Mouse (Mus musculus) hindbrain, embryonic 12.5 days (tissue): ENCODE measurements at regions not wholly inside any gene's neighbourhood (a gene's known extent, or its start where the extent isn't known, plus 50 kb on each side); places are given as distances from the start of the nearest gene placed in this dataset.

ENCODE experiments used
- ATAC-seq: fragments of 200-750 bp; cut with Nextera tagmentation; 2 replicates; pipeline ENCODE4 v1.8.0; 2017; ENCODE audit warnings: moderate TSS enrichment; ENCODE audit not compliant: low FRiP score
- H3K27ac ChIP-seq: fragments of 300-500 bp; sonication (generic); 2 replicates; pipeline ENCODE4 v1.5.1; 2016; ENCODE audit warnings: mild to moderate bottlenecking
- H3K27me3 ChIP-seq: fragments of 300-500 bp; sonication (generic); 2 replicates; pipeline ENCODE4 v1.6.1; 2016; ENCODE audit warnings: mild to moderate bottlenecking
- H3K36me3 ChIP-seq: fragments of 300-500 bp; sonication (generic); 2 replicates; pipeline ENCODE4 v1.6.1; 2016; ENCODE audit warnings: mild to moderate bottlenecking
- H3K4me1 ChIP-seq: fragments of 300-500 bp; sonication (generic); 2 replicates; pipeline ENCODE4 v1.6.1; 2016
- H3K4me2 ChIP-seq: fragments of 300-500 bp; sonication (generic); replicated peaks from 2 replicates; pipeline ENCODE4 v1.6.1; 2016; ENCODE audit warnings: mild to moderate bottlenecking
- H3K4me3 ChIP-seq: fragments of 300-500 bp; sonication (generic); 2 replicates; pipeline ENCODE4 v1.5.1; 2016; ENCODE audit warnings: mild to moderate bottlenecking
- H3K9ac ChIP-seq: fragments of 300-500 bp; sonication (generic); 2 replicates; pipeline ENCODE4 v1.6.1; 2016; ENCODE audit warnings: mild to moderate bottlenecking, moderate library complexity
- H3K9me3 ChIP-seq: fragments of 300-500 bp; sonication (generic); replicated peaks from 2 replicates; pipeline ENCODE4 v1.6.1; 2016; ENCODE audit warnings: mild to moderate bottlenecking
- WGBS: fragments of 180-500 bp; shearing (Covaris S2); methylation state at CpG from one replicate; pipeline ENCODE4 v1.1.7; 2016; 5-methylcytosine and 5-hydroxymethylcytosine counted together

DNA sequence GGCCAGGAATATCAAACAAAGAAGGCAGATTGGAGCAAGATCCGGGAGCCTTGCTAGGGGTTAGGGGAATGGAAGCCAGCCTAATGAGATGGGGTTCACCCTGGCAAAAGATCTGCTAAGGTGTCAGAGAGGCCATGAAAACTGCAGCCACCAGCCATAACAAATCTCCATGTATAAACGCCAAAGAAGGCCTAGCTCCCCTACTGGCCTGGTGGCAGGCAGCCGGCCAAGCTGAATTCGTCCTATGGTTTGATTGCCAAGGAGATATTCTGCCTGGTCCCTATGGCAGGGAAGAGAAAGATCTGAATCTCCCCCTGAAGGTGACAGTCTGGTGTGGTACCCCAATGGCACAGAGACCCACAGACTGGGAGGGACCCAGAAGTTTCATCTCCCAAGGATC lies 104.8 kb upstream of the E030018B13Rik start:
- H3K4me3 ChIP-seq: no peak overlapping the region
- WGBS: 92% methylated on average over 4 of the region's 4 CpGs
- H3K4me2 ChIP-seq: no peak overlapping the region
- H3K27me3 ChIP-seq: no peaks in the 10 kb centered on the region
- no peak overlapping the region for H3K9ac ChIP-seq
- H3K36me3 ChIP-seq: no peaks in the 10 kb centered on the region
- no peaks in the 10 kb centered on the region for H3K9me3 ChIP-seq
- H3K27ac ChIP-seq: no peak overlapping the region
- no peaks in the 10 kb centered on the region for H3K4me1 ChIP-seq
- no peak for ATAC-seq

DNA sequence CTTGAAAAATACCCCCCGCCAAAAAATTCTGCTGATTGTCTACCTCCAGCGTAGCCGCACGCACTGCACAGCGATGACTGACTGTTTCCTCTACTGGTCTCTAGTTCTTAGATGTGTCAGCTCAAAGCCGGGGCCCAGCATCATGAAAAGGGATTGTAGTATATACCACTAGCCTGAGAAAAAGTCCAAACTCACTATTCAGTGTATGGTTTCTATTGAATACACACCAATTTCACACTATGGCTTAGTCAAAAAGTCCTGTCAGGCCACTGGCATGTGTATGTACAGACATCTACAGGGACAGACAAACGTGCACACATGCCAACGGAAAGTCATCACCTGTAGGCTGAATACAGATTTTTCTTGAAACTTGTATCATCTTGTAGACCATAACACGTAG lies 101.1 kb upstream of the E030018B13Rik start:
- Histone ChIP-seq H3K4me2 (no peak overlapping the region), H3K27ac (no peak overlapping the region), H3K9ac (no peak overlapping the region), H3K4me3 (no peak overlapping the region), H3K27me3 (no peaks in the 10 kb centered on the region), H3K4me1 (no peaks in the 10 kb centered on the region), H3K9me3 (no peaks in the 10 kb centered on the region), H3K36me3 (no peaks in the 10 kb centered on the region)
- 93% methylated on average over 9 of the region's 9 CpGs for WGBS
- no peak for ATAC-seq

DNA sequence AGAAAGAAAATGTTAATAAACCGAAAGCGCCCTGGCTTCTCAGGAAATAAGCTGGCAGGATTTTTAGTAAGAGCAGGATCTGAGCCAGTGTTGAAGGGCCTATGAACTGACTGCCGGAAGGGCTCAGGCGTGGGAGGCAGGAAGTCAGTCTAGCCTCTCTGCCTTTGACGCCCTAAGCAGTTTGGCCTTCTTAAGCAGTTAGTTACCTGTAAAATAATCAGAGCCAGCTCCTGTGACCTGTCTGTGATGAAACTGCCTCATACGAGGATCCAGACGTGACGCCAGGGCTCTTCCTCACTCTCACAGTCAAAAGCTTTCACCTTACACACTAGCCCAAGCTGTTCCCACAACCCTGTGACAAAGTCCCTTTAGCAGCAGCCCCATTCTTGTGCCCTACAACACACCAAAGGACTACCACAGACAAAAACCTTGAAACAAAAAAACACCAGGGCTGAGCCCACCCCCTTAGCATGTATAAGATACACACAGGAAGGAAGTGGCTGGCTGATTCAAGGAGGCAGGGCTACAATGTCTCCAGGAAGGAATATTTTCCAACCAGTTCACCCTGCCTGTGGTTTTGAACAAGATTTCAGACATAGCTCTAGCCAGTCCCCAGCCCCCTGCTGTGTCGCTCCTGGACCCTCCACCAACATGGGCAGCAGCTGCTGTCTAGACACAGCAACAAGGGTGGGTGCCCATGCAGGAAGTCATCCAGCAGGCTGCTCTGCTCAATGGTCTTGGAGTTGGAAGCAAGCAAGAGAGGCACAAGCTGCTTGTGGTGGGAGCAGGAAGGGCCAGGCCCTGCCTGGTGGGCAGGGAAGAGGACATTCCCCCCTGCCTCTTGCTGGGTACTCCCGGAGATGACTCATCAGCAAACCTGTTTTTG lies 100.4 kb upstream of the E030018B13Rik start:
- H3K4me2 ChIP-seq: no peak overlapping the region
- ATAC-seq: no peak
- H3K4me1 ChIP-seq: no peaks in the 10 kb centered on the region
- H3K27me3 ChIP-seq: no peaks in the 10 kb centered on the region
- H3K4me3 ChIP-seq: no peak overlapping the region
- WGBS: 86% methylated on average over 10 of the region's 10 CpGs
- peak overlapping the region; percentile 23; the same call in 1 of the 2 replicates for H3K27ac ChIP-seq
- no peaks in the 10 kb centered on the region for H3K9me3 ChIP-seq
- H3K36me3 ChIP-seq: no peaks in the 10 kb centered on the region
- H3K9ac ChIP-seq: no peak overlapping the region

DNA sequence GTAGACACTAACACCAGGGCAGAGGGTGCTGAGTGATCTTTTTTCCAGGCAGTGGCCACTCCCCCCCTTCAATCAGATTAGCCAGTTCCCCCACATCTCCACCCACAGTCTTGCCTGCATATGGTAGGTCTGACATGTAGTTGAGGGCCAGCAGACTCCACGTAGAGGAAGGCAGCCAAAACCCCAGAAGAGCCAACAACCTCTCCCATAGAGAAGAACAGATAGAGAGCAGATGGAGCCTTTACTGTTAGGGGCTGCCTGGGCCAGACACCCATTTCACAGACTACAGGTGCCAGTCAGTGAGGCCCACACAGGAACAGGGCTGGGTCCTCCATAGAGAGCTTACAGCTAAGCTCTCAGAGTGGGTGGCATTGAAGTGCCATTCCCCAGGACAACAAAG lies 99.2 kb upstream of the E030018B13Rik start:
- Histone ChIP-seq H3K9ac (no peak overlapping the region), H3K27me3 (no peaks in the 10 kb centered on the region), H3K4me2 (no peak overlapping the region), H3K9me3 (no peaks in the 10 kb centered on the region), H3K36me3 (no peaks in the 10 kb centered on the region), H3K27ac (no peak overlapping the region), H3K4me1 (no peaks in the 10 kb centered on the region), H3K4me3 (no peak overlapping the region)
- ATAC-seq: no peak
- WGBS: 88% methylated on average over 1 of the region's 1 CpGs

DNA sequence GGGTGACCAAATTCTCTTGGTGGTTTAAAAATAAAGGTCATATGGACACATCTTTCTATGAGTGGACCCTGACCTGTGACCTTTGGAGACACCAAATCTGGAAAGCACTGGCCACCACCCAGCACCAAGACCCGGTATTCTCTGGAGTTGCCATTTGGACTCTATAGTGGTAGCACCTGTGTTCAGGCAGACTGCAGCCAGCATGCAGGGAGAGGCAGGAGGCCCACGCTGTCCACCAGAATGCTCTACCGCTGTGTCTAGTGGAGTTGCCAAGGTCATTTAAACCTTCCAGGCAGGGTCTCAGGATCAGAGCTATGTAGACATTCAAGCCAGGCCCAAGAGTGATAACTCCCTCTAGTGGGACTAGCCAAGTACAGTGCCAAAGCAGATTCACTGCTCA lies 98.6 kb upstream of the E030018B13Rik start:
- no peaks in the 10 kb centered on the region for H3K36me3 ChIP-seq
- no peak overlapping the region for H3K9ac ChIP-seq
- H3K9me3 ChIP-seq: no peaks in the 10 kb centered on the region
- no peaks in the 10 kb centered on the region for H3K27me3 ChIP-seq
- ATAC-seq: no peak
- H3K4me1 ChIP-seq: no peaks in the 10 kb centered on the region
- no peak overlapping the region for H3K27ac ChIP-seq
- no peak overlapping the region for H3K4me2 ChIP-seq
- WGBS: 88% methylated on average over 3 of the region's 3 CpGs
- no peak overlapping the region for H3K4me3 ChIP-seq

DNA sequence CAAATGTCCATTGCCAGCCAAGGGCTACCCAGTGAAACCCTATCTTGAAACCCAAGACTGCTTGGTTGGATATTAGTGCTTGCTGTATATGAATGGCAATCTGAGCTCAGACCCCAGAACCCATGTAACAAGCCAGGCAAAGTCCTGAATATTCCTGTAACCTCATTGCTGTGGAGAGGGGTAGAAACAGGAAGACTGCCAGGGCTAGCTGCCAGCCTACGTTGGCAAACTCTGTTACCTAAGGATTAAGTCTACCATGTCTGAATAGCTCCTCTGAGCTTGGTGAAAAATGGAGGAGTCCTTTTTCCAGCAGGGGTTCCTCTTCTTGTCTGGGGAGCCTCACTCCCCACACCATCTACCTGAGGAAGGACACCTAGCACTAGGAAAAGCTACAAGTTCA lies 96.4 kb upstream of the E030018B13Rik start:
- no peaks in the 10 kb centered on the region for H3K36me3 ChIP-seq
- H3K27me3 ChIP-seq: no peaks in the 10 kb centered on the region
- no peaks in the 10 kb centered on the region for H3K9me3 ChIP-seq
- no peak for ATAC-seq
- 69% methylated on average over 1 of the region's 1 CpGs for WGBS
- H3K4me2 ChIP-seq: no peak overlapping the region
- no peak overlapping the region for H3K9ac ChIP-seq
- no peak overlapping the region for H3K27ac ChIP-seq
- no peaks in the 10 kb centered on the region for H3K4me1 ChIP-seq
- H3K4me3 ChIP-seq: no peak overlapping the region

DNA sequence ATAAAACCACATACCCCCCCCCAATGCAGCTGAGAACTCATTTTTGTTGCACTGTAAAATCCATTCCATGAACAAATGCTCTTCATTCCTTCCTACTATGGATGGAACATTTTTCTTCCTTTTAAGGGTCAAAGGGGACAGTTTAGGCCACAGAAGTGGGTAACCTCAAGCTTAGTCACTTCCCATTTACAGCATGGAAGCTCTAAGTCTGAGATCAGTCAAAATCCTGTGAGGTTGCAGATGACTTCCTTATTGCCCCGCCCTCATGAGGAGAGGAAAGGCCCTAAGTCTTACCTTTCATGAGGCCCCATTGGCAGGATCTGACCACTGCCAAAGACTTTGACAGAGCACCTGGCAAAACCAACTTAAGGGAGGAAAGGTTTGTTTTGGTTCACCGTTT lies 94.7 kb upstream of the E030018B13Rik start:
- H3K36me3 ChIP-seq: no peaks in the 10 kb centered on the region
- WGBS: 84% methylated on average over 2 of the region's 2 CpGs
- H3K4me2 ChIP-seq: no peak overlapping the region

DNA sequence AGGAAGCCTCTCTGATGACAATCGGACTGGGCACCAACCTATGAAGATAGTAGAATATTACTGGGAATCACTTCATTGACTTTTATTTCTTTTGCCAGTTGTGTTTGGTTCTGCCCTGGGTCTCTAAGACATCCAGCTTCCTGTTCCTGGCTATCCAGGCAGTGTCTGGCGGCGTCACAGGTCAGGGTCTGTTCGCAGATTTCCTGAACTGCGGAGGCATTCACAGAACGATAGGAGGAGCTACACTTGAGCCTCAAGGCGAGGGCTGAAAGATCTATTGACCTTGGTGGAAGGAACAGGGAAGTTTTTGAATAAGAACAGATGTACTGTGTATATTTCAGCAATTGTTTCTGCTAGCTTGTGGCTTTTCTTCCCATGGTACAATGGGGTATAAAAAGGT lies 92.6 kb upstream of the E030018B13Rik start:
- 63% methylated on average over 7 of the region's 7 CpGs for WGBS
- Histone ChIP-seq H3K4me1 (no peaks in the 10 kb centered on the region), H3K4me2 (no peak overlapping the region), H3K9ac (no peak overlapping the region), H3K27me3 (no peaks in the 10 kb centered on the region), H3K9me3 (no peaks in the 10 kb centered on the region), H3K36me3 (no peaks in the 10 kb centered on the region), H3K4me3 (no peak overlapping the region), H3K27ac (no peak overlapping the region)
- no peak for ATAC-seq

More for the DNA sequence above, 94.7 kb upstream of the E030018B13Rik start:
- Histone ChIP-seq H3K27me3 (no peaks in the 10 kb centered on the region), H3K4me3 (no peak overlapping the region), H3K9me3 (no peaks in the 10 kb centered on the region), H3K27ac (no peak overlapping the region), H3K4me1 (no peaks in the 10 kb centered on the region), H3K9ac (no peak overlapping the region)
- no peak for ATAC-seq

DNA sequence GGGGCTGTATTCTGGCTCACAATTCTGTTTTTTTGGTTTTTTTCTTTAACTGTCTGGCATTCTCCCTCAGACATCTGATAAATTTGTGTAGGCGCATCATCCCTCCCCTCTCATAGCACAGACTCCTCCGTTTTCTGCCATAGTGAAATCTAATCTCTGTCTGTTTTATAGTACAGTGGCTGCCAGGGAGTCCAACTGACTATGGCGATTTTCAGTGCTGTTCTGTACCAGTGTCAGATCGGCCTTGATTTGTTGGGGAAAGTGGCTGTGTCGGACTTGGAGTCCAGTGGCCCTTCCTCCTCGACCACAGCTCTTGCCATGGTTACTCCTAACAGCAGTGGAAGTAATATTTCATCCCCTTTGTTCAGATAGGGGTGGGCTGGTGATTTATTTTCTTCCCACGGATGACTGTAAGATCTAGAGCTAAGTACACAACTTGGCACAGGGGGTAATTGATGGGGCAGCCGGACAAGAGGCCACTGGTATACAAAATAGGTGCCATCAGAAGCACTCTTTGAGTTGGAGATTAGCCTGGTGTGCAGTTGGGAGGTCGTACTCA lies 87.2 kb upstream of the E030018B13Rik start:
- 86% methylated on average over 9 of the region's 9 CpGs for WGBS

DNA sequence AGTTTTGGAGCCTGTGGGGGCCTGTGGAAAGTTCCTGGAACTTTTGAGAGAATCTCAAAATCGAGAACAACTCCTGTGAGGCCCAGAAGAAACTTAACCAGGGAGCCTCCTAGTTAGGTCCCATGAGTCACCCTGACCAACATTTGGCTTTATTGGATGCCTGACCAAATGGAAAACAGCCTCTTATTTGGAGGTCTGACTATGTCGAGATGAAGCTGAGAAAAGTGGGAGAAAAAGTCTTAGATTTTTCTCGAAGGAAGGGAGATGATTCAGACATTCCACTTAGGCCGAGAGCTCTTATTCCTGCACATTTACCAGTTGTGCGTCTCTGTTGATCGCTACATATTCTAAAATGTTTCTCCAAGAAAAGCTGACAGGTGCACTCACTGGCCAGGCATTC lies 83.0 kb upstream of the E030018B13Rik start:
- no peak for ATAC-seq
- WGBS: 87% methylated on average over 6 of the region's 6 CpGs
- Histone ChIP-seq H3K27ac (no peak overlapping the region), H3K4me1 (no peaks in the 10 kb centered on the region), H3K4me3 (no peak overlapping the region), H3K36me3 (no peaks in the 10 kb centered on the region), H3K9ac (no peak overlapping the region), H3K27me3 (no peaks in the 10 kb centered on the region), H3K4me2 (no peak overlapping the region), H3K9me3 (no peaks in the 10 kb centered on the region)

More for the DNA sequence above, 87.2 kb upstream of the E030018B13Rik start:
- no peaks in the 10 kb centered on the region for H3K36me3 ChIP-seq
- no peaks in the 10 kb centered on the region for H3K4me1 ChIP-seq
- no peak overlapping the region for H3K9ac ChIP-seq
- no peak overlapping the region for H3K27ac ChIP-seq
- no peak overlapping the region for H3K4me3 ChIP-seq
- no peaks in the 10 kb centered on the region for H3K9me3 ChIP-seq
- no peaks in the 10 kb centered on the region for H3K27me3 ChIP-seq
- H3K4me2 ChIP-seq: no peak overlapping the region
- ATAC-seq: no peak

DNA sequence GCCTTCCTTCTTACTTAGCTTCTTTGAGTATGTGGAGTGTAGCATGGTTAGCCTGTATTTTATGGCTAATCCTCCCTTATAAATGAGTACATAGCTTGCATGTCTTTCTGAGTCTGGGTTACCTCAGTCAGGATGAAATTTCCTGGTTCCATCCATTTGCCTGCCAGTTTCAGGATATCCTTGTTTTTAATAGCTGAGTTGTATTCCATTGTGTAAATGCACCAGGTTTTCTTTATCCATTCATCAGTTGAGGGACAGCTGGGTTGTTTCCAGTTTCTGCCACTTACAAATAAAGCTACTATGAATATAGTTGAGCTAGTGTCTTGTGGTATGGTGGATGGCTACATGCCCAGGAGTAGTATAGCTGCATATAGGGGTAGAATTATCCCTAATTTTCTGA lies 80.7 kb upstream of the E030018B13Rik start:
- Histone ChIP-seq H3K9ac (no peak overlapping the region), H3K9me3 (no peaks in the 10 kb centered on the region), H3K4me3 (no peak overlapping the region), H3K4me1 (no peaks in the 10 kb centered on the region), H3K27ac (no peak overlapping the region), H3K27me3 (no peaks in the 10 kb centered on the region), H3K36me3 (no peaks in the 10 kb centered on the region), H3K4me2 (no peak overlapping the region)
- no peak for ATAC-seq
